Mouse (Mus musculus) gastrocnemius, adult 18-20 months (tissue): ENCODE results near the gene Dok4. TPM values are rescaled to one million over a fixed set of nuclear protein-coding genes. Genes with fewer than 3 reads are reported as not detected.

Source experiments
- DNase-seq: peaks from one replicate; pipeline ENCODE4 v3.0.0; 2021; ENCODE audit warnings: low spot score
- total RNA-seq, 2 experiments: library from RNA; stranded (reverse); gene quantifications; 2 replicates each; pipeline ENCODE4 v1.2.3; 2021

Gene Dok4
- total RNA-seq, 2 experiments from 2014 or later: 3.3 to 7.2 TPM

DNA sequence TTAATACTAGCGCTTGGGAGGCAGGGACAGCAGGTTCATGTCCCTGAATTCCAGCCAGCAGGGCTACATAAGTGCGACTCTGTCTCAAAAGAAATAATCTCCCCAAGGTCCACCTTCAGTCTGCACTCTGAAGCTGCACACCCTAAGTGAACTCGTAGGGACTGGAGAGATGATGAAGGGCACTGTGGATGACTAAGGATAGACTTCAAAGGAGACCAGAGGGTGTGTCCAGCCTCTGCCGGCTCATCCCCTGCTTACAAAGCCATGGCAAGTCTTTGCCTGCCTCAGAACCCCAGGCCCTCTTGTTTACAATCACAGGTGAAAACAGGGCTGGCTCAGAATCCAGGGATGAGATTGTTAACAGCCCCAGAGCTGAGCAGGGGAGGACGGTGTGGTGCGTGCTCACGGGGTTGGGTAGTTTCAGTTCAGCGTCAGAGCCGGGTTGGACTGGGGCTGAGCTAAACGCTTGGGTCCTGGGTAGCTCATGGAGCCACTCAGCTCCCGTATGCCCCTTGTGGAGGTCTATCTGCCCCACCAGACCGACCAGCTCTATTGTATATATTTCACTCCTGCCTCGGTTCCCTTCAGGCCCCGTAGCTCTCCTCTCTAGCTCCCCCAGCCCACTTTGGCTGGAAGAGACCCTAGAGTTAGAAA, 12.4 kb upstream of the Dok4 start:
- no peak for DNase-seq

DNA sequence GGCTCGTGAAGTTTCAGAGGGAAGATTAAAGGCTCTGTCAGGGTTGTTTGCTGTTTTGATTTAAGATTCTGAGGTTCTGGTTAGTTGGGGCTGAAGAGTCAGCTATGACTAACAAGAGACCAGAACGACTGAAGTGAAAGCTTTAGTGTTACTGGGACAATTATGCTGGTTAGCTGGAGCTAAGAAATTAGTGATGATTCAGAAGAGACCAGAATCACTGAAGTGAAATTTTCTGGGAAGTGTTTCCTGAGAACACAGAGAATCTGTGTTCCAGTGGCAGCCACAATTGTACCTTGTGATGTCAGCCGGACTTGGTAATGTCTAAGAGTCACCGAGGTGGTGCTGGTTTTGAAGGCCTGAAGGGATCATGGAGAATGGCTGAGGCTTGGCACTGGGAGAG, 4.6 kb upstream of the Dok4 start:
- no peak for DNase-seq

GRCm38 (mm10) chr8:94876820-94877219, 690 bp upstream of the Dok4 start:
- DNase-seq: no peak

- DNase-seq: no peak
These were observed 319 bp downstream of the Dok4 start for GRCm38 (mm10) chr8:94875871-94876150.

- DNase-seq: no peak
These were observed 847 bp downstream of the Dok4 start for GRCm38 (mm10) chr8:94875096-94875870.

DNA sequence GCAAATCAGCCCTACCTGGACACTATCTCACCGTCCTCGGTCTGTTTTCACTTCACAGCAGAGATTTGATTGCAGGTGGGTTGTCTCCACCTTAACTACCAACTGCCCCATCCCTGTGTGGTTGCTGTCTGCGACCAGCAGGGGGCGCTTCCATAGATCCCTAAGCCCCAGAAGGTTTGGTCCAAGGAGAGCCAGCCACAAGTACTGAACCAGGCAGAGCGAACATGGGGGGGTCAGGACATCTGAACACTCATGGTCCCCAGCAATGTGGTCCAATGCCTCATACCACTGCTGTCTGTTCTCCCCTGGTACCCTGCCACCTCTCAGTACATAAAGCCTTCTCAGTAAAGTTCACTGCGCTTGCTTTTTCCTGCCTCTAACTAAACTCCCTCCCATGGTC, 1.8 kb downstream of the Dok4 start:
- peak; percentile 75 for DNase-seq

DNA sequence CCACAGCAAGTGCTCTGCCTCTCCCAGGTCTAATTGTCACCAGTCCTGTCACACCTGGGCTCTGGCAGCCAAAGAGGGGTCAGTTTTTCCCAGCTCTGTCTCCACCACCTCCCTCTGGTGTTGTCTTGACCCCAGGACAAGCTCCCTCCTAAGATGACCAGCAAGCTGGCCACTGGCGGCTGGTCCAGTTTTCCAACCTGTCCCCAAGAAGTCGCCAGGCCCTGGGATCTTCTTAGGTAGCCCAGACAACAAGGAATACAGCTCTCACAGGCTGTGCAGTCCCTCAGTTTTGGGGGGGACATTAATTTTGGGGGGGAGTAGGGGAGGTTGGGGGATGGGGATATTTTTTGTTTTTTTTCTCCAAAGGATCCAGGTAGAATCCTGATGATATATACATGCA, 3.6 kb downstream of the Dok4 start:
- DNase-seq: no peak

GRCm38 (mm10) chr8:94872156-94872555, 4.0 kb downstream of the Dok4 start:
- no peak for DNase-seq

DNA sequence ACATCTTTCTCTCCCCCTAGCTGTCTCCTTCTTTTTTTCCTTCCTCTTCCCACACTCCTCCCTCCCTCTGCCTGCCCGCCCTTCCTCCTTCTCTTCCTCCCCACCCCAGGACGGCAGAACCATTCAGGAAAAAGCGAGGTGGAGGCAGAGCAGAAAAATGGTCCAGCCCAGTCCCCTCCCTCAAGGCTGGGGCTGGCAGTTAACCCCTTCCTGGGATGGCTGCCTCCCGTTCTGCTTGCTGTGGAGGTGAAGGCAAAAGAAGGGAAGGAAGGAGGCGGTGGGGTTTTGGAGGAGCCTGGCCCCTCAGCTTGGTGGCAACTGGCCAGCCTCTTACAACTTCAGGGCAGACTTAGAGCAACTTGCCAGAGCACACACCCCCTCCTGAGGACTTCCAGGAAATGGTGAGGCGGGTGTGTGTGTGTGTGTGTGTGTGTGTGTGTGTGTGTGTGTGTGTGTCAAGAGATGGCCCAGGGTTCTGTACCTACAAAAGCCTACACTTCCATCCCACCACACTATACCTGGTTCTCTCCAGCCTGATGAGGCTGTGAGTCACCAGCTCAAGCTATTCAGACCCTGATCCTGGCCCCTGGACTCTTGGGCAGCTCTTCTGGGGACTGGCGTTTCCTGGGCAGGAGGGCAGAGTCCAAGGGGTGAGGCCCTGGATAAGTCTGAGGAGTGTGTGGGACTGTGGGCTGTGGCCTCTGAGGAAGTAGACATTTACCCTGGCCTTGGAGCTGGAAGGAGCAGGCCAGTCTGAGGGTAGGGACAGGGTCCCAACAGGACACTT, 4.8 kb downstream of the Dok4 start:
- peak; percentile 61 for DNase-seq

DNA sequence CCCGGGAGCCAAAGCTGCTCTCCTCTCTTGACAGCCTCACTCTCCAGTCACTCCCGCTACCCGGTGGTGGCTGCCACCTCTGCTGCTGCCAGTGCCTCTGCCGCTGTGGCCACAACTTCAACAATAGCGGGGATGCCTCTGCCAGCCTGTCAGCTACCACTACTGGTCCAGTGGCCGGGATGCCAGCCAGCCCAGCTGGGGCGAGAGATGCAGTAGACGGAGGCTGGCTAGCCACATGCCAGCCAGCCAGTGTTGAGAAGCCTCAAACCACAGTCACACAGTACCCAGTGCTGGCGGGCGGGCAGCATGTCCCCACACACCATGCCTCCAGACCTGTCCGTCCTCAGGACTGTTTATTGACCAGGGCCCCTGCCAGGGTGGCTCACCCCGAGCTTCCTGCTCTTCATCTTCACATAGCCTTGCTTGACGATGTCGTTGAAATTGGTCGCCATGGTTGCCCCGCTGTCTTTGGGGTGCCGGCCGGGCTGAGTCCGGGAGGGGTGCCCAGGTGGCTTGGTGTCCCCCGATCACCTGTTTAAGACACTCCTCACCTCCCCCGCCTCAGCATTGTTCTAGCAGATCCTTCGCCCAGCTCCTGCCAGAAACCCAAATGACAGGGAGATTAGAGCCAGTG, 5.5 kb downstream of the Dok4 start:
- DNase-seq: no peak

- DNase-seq: no peak
These were observed 6.1 kb downstream of the Dok4 start for GRCm38 (mm10) chr8:94870003-94870402.

DNA sequence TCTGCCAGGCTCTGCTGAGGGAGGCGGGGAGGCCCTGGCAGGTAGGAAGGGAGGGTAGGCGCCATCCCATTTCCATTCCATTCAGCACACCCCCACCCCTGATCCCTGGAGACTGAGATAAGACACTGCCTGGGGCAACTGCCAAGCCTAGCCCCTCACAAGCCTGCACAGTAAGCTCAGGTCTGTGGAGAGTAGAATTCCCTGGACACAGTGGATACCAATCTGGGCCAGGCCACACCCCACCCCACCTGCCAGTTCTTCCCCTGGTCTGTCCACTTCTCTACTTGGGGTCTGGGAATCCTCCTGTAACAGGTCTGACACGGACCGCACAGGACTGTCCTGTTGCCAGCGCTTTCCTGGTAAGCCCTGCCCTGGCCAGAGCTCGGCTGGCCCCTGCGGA, 7.0 kb downstream of the Dok4 start:
- no peak for DNase-seq

GRCm38 (mm10) chr8:94866921-94867320, 9.2 kb downstream of the Dok4 start:
- DNase-seq: no peak

DNA sequence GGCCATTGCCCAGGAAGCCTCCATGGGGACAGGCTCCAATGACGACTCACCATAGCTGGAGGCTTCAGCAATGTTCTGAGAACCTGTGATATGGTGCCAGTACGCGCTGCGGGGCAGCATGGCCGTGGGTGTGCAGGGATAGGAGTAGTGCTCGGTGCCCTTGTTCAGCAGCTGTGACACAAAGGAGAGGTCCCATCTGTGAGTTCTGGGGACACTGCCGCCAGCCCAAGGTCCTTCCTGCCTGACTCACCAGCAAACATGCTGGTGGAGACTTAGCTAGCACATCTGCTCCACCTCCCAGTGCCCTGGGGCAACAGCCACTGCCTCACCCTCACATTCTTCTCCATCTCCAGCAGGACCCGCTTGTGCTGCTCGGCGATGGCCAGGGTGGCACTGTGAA, 10.8 kb downstream of the Dok4 start:
- no peak for DNase-seq

DNA sequence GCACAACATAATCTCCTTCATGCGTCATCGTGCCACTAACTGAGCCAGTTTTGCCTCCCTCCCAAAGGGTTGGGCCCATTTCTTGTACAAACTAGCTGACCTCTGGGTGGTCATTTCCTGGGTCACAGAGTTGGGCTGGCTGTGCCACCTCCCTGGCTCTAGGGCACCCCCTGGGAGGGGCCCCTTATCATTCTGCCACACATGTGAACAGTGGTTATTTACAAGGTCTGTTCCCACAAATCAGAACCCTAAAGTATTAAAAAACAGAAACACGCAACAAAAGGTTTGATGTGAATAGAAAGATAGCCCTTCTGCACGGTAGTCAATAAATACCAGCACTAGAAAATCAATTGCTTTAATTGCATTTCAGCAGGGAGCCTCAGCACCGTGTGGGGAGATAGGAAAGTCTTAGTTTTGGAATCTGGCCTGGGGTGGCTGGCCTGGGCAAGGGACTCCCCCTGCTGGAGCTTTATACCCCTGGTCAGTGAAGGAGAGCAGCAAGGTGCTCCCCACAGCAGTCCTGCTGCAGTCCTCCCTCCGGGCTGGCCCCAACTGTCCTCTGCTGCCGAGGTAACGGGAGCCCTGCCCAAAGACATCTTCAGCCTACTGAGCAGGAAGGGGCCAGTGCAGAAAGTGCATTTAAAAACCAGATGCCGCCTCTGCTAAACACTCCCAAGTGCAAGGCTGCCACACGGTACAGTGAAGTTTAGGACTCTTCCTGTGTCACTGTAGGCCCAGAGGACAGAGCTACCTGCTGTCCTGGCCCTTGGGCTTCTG, 12.0 kb downstream of the Dok4 start:
- no peak for DNase-seq

DNA sequence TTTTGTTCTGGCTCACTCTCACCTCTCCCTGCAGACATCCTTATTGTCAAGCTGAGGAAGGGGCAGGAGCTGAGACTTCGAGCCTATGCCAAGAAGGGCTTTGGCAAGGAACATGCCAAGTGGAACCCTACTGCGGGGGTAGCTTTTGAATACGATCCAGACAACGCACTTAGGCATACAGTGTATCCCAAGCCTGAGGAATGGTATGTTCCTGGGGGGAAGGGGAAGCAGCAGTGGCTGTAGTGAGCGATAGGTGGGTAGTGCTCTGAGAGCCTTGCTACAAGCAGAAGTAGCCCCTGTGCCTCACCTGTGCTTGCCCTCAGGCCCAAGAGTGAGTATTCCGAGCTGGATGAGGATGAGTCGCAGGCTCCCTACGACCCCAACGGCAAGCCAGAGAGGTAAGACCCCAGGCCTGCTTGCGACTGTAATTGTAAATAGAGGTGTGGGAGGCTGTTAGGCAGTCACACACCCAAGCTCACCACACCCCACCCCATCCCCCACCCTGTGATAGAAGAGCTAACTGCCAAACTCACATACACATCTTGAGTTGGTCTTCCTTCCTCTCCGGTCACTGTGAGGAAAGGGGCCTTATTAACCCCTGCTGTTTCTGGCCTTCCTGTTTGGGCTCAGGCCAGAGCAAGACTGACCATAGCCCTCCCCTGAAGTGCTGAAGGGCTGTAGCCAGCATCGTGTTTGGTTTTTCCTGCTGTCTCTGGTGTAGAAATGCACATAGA, 13.5 kb downstream of the Dok4 start:
- no peak for DNase-seq

DNA sequence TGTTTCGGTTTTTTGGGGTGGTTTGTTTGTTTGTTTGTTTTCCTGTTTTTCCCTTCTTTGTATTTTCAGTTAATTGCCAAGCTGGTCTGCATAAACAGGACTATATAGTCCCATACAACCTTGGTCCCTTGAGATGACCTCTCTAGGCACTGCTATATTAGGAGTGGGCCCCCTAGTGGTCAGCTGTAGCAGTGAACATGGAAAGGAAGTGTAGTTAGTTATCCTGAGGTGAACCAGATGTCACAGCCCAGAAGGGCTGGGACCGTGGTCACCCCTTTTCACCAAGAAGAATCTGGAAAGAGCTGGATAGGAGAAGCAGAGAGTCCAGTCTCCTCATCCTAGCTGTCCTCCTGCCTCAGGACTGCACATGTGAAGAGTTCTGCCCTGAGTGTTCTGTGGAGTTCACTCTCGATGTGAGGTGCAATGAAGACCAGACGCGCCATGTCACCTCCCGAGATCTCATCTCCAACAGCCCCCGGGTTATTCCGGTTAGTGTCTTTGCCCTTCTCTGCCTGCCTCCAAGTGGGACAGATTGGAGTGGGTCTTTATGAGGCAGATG, 14.7 kb downstream of the Dok4 start:
- peak; percentile 71 for DNase-seq

GRCm38 (mm10) chr8:94857346-94858173, 18.6 kb downstream of the Dok4 start, which contains the start of gene Polr2c:
Gene Polr2c (plus strand): TSS chr8:94857450.
- DNase-seq: peak; percentile 87

GRCm38 (mm10) chr8:94857011-94857345, 19.2 kb downstream of the Dok4 start:
- no peak for DNase-seq
